Mouse (Mus musculus): ENCODE data around the gene Chst15. TPM values are rescaled to one million over a fixed set of nuclear protein-coding genes. Genes with fewer than 3 reads are reported as not detected.

The Chst15 gene
- polyA plus RNA-seq, 1 experiment from 2014 or later = 27.0 TPM

- Histone ChIP-seq H3K27ac (replicated peaks) (no peak overlapping the region), H3K4me2 (no peak overlapping the region), H3K27me3 (no peaks in the 10 kb centered on the region), H3K4me1 (replicated peaks) (peaks cover 12% of the 10 kb centered on the region; the same call in 1 of the 2 replicates), H3K9ac (no peak overlapping the region), H3K9me3 (no peaks in the 10 kb centered on the region), H3K4me3 (no peak overlapping the region), H3K36me3 (no peaks in the 10 kb centered on the region)
- 89% methylated on average over 8 of the region's 8 CpGs for WGBS
- ATAC-seq (ENCODE audit: low FRiP score, low read depth) = no peak
Observed at GRCm38 (mm10) chr7:132227075-132227640, 89.9 kb downstream of the Chst15 start.

GRCm38 (mm10) chr7:132226379-132227074, 90.5 kb downstream of the Chst15 start:
- Histone ChIP-seq H3K27ac (replicated peaks) (no peak overlapping the region), H3K4me3 (no peak overlapping the region), H3K9ac (no peak overlapping the region), H3K4me2 (no peak overlapping the region), H3K4me1 (replicated peaks) (peaks cover 12% of the 10 kb centered on the region; the same call in 1 of the 2 replicates), H3K27me3 (no peaks in the 10 kb centered on the region), H3K36me3 (no peaks in the 10 kb centered on the region), H3K9me3 (no peaks in the 10 kb centered on the region)
- 65% methylated on average over 6 of the region's 6 CpGs for WGBS
- peak; percentile 53; the same call in 1 of the 2 replicates for ATAC-seq (ENCODE audit: low FRiP score, low read depth)

GRCm38 (mm10) chr7:132223452-132224141, 93.4 kb downstream of the Chst15 start:
- Histone ChIP-seq H3K27ac (replicated peaks) (no peak overlapping the region), H3K9me3 (no peaks in the 10 kb centered on the region), H3K36me3 (no peaks in the 10 kb centered on the region), H3K4me3 (no peak overlapping the region), H3K9ac (no peak overlapping the region), H3K27me3 (no peaks in the 10 kb centered on the region), H3K4me1 (replicated peaks) (peaks cover 12% of the 10 kb centered on the region; the same call in 1 of the 2 replicates), H3K4me2 (no peak overlapping the region)
- ATAC-seq (ENCODE audit: low FRiP score, low read depth) = no peak
- WGBS = 42% methylated on average over 10 of the region's 10 CpGs

GRCm38 (mm10) chr7:132214031-132214430, 103.0 kb downstream of the Chst15 start:
- H3K27me3 ChIP-seq = no peaks in the 10 kb centered on the region
- no peak for ATAC-seq (ENCODE audit: low FRiP score, low read depth)
- H3K4me3 ChIP-seq = no peak overlapping the region
- H3K9me3 ChIP-seq = no peaks in the 10 kb centered on the region
- 62% methylated on average over 10 of the region's 10 CpGs for WGBS
- H3K4me1 ChIP-seq (replicated peaks) = peaks cover 16% of the 10 kb centered on the region
- H3K9ac ChIP-seq = no peak overlapping the region
- no peak overlapping the region for H3K4me2 ChIP-seq
- H3K36me3 ChIP-seq = no peaks in the 10 kb centered on the region
- H3K27ac ChIP-seq (replicated peaks) = no peak overlapping the region

GRCm38 (mm10) chr7:132213460-132213859, 103.6 kb downstream of the Chst15 start:
- no peak overlapping the region for H3K9ac ChIP-seq
- H3K4me2 ChIP-seq = no peak overlapping the region
- 8% methylated on average over 8 of the region's 8 CpGs for WGBS
- H3K4me1 ChIP-seq (replicated peaks) = peaks cover 16% of the 10 kb centered on the region
- H3K27ac ChIP-seq (replicated peaks) = no peak overlapping the region
- H3K27me3 ChIP-seq = no peaks in the 10 kb centered on the region
- no peaks in the 10 kb centered on the region for H3K36me3 ChIP-seq
- ATAC-seq (ENCODE audit: low FRiP score, low read depth) = no peak
- no peak overlapping the region for H3K4me3 ChIP-seq
- no peaks in the 10 kb centered on the region for H3K9me3 ChIP-seq

GRCm38 (mm10) chr7:132211920-132212701, 104.9 kb downstream of the Chst15 start:
- no peaks in the 10 kb centered on the region for H3K9me3 ChIP-seq
- no peak overlapping the region for H3K4me3 ChIP-seq
- no peaks in the 10 kb centered on the region for H3K36me3 ChIP-seq
- no peak overlapping the region for H3K4me2 ChIP-seq
- 73% methylated on average over 6 of the region's 6 CpGs for WGBS
- H3K4me1 ChIP-seq (replicated peaks) = peaks cover 16% of the 10 kb centered on the region
- H3K27ac ChIP-seq (replicated peaks) = peak overlapping the region; percentile 8; the same call in 1 of the 2 replicates
- H3K27me3 ChIP-seq = no peaks in the 10 kb centered on the region
- peak; percentile 79 for ATAC-seq (ENCODE audit: low FRiP score, low read depth)
- H3K9ac ChIP-seq = no peak overlapping the region

- ATAC-seq (ENCODE audit: low FRiP score, low read depth) = no peak
- no peaks in the 10 kb centered on the region for H3K9me3 ChIP-seq
- H3K27me3 ChIP-seq = no peaks in the 10 kb centered on the region
- WGBS = 77% methylated on average over 5 of the region's 5 CpGs
- peaks cover 16% of the 10 kb centered on the region for H3K4me1 ChIP-seq (replicated peaks)
- no peaks in the 10 kb centered on the region for H3K36me3 ChIP-seq
- no peak overlapping the region for H3K27ac ChIP-seq (replicated peaks)
- no peak overlapping the region for H3K9ac ChIP-seq
- H3K4me3 ChIP-seq = no peak overlapping the region
- H3K4me2 ChIP-seq = no peak overlapping the region
Observed at GRCm38 (mm10) chr7:132210616-132211015, 106.4 kb downstream of the Chst15 start.

- no peak overlapping the region for H3K4me2 ChIP-seq
- H3K27me3 ChIP-seq = no peaks in the 10 kb centered on the region
- H3K36me3 ChIP-seq = no peaks in the 10 kb centered on the region
- no peak overlapping the region for H3K9ac ChIP-seq
- no peak overlapping the region for H3K4me3 ChIP-seq
- H3K4me1 ChIP-seq (replicated peaks) = peaks cover 16% of the 10 kb centered on the region
- no peak overlapping the region for H3K27ac ChIP-seq (replicated peaks)
- no peaks in the 10 kb centered on the region for H3K9me3 ChIP-seq
- 81% methylated on average over 9 of the region's 9 CpGs for WGBS
- no peak for ATAC-seq (ENCODE audit: low FRiP score, low read depth)
Observed at GRCm38 (mm10) chr7:132208946-132209651, 107.9 kb downstream of the Chst15 start.

GRCm38 (mm10) chr7:132204073-132204612, 112.9 kb downstream of the Chst15 start:
- no peak overlapping the region for H3K4me2 ChIP-seq
- no peaks in the 10 kb centered on the region for H3K9me3 ChIP-seq
- H3K27me3 ChIP-seq = no peaks in the 10 kb centered on the region
- no peak overlapping the region for H3K9ac ChIP-seq
- 66% methylated on average over 1 of the region's 1 CpGs for WGBS
- H3K27ac ChIP-seq (replicated peaks) = no peak overlapping the region
- H3K36me3 ChIP-seq = no peaks in the 10 kb centered on the region
- no peaks in the 10 kb centered on the region; the same call in 1 of the 2 replicates for H3K4me1 ChIP-seq (replicated peaks)
- no peak overlapping the region for H3K4me3 ChIP-seq
- ATAC-seq (ENCODE audit: low FRiP score, low read depth) = no peak

- Histone ChIP-seq H3K9ac (no peak overlapping the region), H3K27me3 (no peaks in the 10 kb centered on the region), H3K4me3 (no peak overlapping the region), H3K4me1 (replicated peaks) (no peaks in the 10 kb centered on the region; the same call in 1 of the 2 replicates), H3K9me3 (no peaks in the 10 kb centered on the region), H3K4me2 (no peak overlapping the region), H3K36me3 (no peaks in the 10 kb centered on the region), H3K27ac (replicated peaks) (no peak overlapping the region)
- no peak for ATAC-seq (ENCODE audit: low FRiP score, low read depth)
- WGBS = 34% methylated on average over 6 of the region's 6 CpGs
Observed at GRCm38 (mm10) chr7:132199686-132200085, 117.3 kb downstream of the Chst15 start.

GRCm38 (mm10) chr7:132198806-132199205, 118.2 kb downstream of the Chst15 start:
- WGBS = 90% methylated on average over 1 of the region's 1 CpGs
- H3K4me2 ChIP-seq = no peak overlapping the region
- no peak for ATAC-seq (ENCODE audit: low FRiP score, low read depth)
- no peaks in the 10 kb centered on the region for H3K27me3 ChIP-seq
- no peak overlapping the region for H3K9ac ChIP-seq
- no peak overlapping the region for H3K27ac ChIP-seq (replicated peaks)
- no peaks in the 10 kb centered on the region for H3K9me3 ChIP-seq
- no peak overlapping the region for H3K4me3 ChIP-seq
- H3K4me1 ChIP-seq (replicated peaks) = no peaks in the 10 kb centered on the region; the same call in 1 of the 2 replicates
- no peaks in the 10 kb centered on the region for H3K36me3 ChIP-seq
